7 mouse cellular contexts compared by ENCODE assay signal in the genomic region with DNA sequence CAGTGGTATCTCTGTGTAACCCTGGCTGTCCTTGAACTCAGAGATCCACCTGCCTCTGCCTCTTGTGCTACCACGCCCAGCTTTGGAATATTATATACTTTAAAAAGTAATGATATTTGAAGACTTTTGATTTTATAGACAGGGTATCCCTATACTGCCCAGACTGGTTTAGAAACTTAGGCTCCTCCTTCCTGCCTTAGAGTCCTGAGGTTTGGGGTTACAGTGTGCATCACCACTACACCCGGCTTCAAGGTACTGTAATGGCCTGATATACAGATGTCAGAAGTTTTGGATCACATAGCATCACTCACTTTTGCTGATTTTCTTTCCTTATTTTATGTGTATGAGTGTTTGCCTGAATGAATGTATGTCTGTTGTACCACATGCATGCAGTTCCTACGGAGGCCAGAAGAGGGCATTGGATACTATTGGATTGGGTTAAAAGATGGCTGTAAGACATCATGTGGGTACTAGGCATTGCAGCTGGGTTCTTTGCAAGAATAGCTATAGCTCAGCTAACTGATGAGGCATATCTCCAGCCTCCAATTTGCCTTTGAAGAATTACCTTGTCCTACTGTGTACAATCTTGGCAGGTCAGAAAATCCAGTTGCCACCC. TPM values are rescaled to one million over a fixed set of nuclear protein-coding genes. Genes with fewer than 3 reads are reported as not detected.
DNase-seq lines count a peak whose midpoint lies in the region; ATAC-seq lines count a peak whose summit lies in the region.

No protein-coding gene starts in this region.

- no peaks in the 10 kb centered on the region for H3K36me3 ChIP-seq in midbrain, embryonic 11.5 days (ENCODE audit: control insufficient read depth, insufficient read depth, low read length)
- H3K36me3 ChIP-seq in midbrain, embryonic 15.5 days (replicated peaks), result no peaks in the 10 kb centered on the region
- H3K36me3 ChIP-seq in limb, embryonic 10.5 days, result peaks cover 9% of the 10 kb centered on the region; the same call in 1 of the 2 replicates

- whole genome bisulfite sequencing in midbrain, embryonic 11.5 days, result 59% methylated on average over 3 of the region's 3 CpGs
- WGBS in midbrain, embryonic 15.5 days, result 67% methylated on average over 3 of the region's 3 CpGs
- 69% methylated on average over 3 of the region's 3 CpGs for WGBS in limb, embryonic 10.5 days

- H3K27ac ChIP-seq in midbrain, embryonic 11.5 days (ENCODE audit: low read depth, low read length), result no peak overlapping the region
- no peak overlapping the region for H3K27ac ChIP-seq in midbrain, embryonic 15.5 days
- no peak overlapping the region for H3K27ac ChIP-seq in limb, embryonic 10.5 days

- DNase-seq in midbrain, embryonic 11.5 days (ENCODE audit: low spot score, missing footprints), result peak; percentile 90
- peak; percentile 78 for DNase-seq in R1 (ENCODE audit: low read depth, low spot score)
- DNase-seq in embryo, embryonic 11.5 days (ENCODE audit: low read depth, low spot score), result peak; percentile 35
- DNase-seq in limb, embryonic 10.5 days (ENCODE audit: low spot score), result peak; percentile 71
- peak; percentile 68 for DNase-seq in retina, embryonic 14.5 days (ENCODE audit: low spot score)
- DNase-seq in cerebellum, adult 8-10 months, result no peak

- no peaks in the 10 kb centered on the region for H3K9me3 ChIP-seq in midbrain, embryonic 11.5 days (ENCODE audit: control insufficient read depth, low read length)
- no peaks in the 10 kb centered on the region for H3K9me3 ChIP-seq in midbrain, embryonic 15.5 days
- no peaks in the 10 kb centered on the region for H3K9me3 ChIP-seq in limb, embryonic 10.5 days (replicated peaks)

- H3K4me1 ChIP-seq in midbrain, embryonic 11.5 days (ENCODE audit: control insufficient read depth, insufficient read depth, low read length), result peaks cover 10% of the 10 kb centered on the region
- H3K4me1 ChIP-seq in midbrain, embryonic 15.5 days, result peaks cover 15% of the 10 kb centered on the region
- H3K4me1 ChIP-seq in limb, embryonic 10.5 days, result peaks cover 19% of the 10 kb centered on the region

- H3K27me3 ChIP-seq in midbrain, embryonic 11.5 days (ENCODE audit: control insufficient read depth, insufficient read depth, low read length), result no peaks in the 10 kb centered on the region
- H3K27me3 ChIP-seq in midbrain, embryonic 15.5 days (replicated peaks), result no peaks in the 10 kb centered on the region
- no peaks in the 10 kb centered on the region for H3K27me3 ChIP-seq in limb, embryonic 10.5 days (ENCODE audit: low read depth, poor library complexity, severe bottlenecking)

- no peak overlapping the region for H3K4me2 ChIP-seq in midbrain, embryonic 11.5 days
- no peak overlapping the region for H3K4me2 ChIP-seq in midbrain, embryonic 15.5 days

- no peak for ATAC-seq in midbrain, embryonic 11.5 days (ENCODE audit: low FRiP score)
- ATAC-seq in midbrain, embryonic 15.5 days (replicated peaks), result no peak

- no peak overlapping the region for H3K4me3 ChIP-seq in midbrain, embryonic 11.5 days (ENCODE audit: low read depth, low read length)
- H3K4me3 ChIP-seq in midbrain, embryonic 15.5 days, result no peak overlapping the region
- no peak overlapping the region for H3K4me3 ChIP-seq in limb, embryonic 10.5 days

- no peak overlapping the region for H3K9ac ChIP-seq in midbrain, embryonic 11.5 days (ENCODE audit: low read length)
- H3K9ac ChIP-seq in midbrain, embryonic 15.5 days, result no peak overlapping the region

RNA-seq across cellular contexts. Expression of gene Slc25a17, which starts 5.4 kb away (rescaled TPM):
- 110 and 118 TPM in 2 replicates for polyA plus RNA-seq in midbrain, embryonic 11.5 days (2014; fragmentation: Nextera tagmentation; extraction: Ambion mirVana)
- 132 and 138 TPM in 2 replicates for polyA plus RNA-seq in midbrain, embryonic 15.5 days (2015; fragmentation: Nextera tagmentation; extraction: Ambion mirVana)
- polyA plus RNA-seq in limb, embryonic 10.5 days (2016; fragmentation: Nextera tagmentation; extraction: Ambion mirVana), result 86.9 and 93.6 TPM in 2 replicates

RNA-seq across cellular contexts. Expression of gene St13, which starts 44.6 kb away (rescaled TPM):
- 196 and 205 TPM in 2 replicates for polyA plus RNA-seq in midbrain, embryonic 11.5 days (2014; fragmentation: Nextera tagmentation; extraction: Ambion mirVana)
- polyA plus RNA-seq in midbrain, embryonic 15.5 days (2015; fragmentation: Nextera tagmentation; extraction: Ambion mirVana), result 180 and 190 TPM in 2 replicates
- 222 and 234 TPM in 2 replicates for polyA plus RNA-seq in limb, embryonic 10.5 days (2016; fragmentation: Nextera tagmentation; extraction: Ambion mirVana)

RNA-seq across cellular contexts. Expression of gene Xpnpep3, which starts 44.7 kb away (rescaled TPM):
- polyA plus RNA-seq in midbrain, embryonic 11.5 days (2014; fragmentation: Nextera tagmentation; extraction: Ambion mirVana), result 6.0 and 7.0 TPM in 2 replicates
- polyA plus RNA-seq in midbrain, embryonic 15.5 days (2015; fragmentation: Nextera tagmentation; extraction: Ambion mirVana), result 9.5 and 11.2 TPM in 2 replicates
- polyA plus RNA-seq in limb, embryonic 10.5 days (2016; fragmentation: Nextera tagmentation; extraction: Ambion mirVana), result 13.9 and 14.1 TPM in 2 replicates

RNA-seq across cellular contexts. Expression of gene Dnajb7, which starts 52.8 kb away (rescaled TPM):
- polyA plus RNA-seq in midbrain, embryonic 11.5 days (2014; fragmentation: Nextera tagmentation; extraction: Ambion mirVana), result 0.74 and 1.0 TPM in 2 replicates
- polyA plus RNA-seq in midbrain, embryonic 15.5 days (2015; fragmentation: Nextera tagmentation; extraction: Ambion mirVana), result 1.6 and 1.9 TPM in 2 replicates
- 3.0 and 4.0 TPM in 2 replicates for polyA plus RNA-seq in limb, embryonic 10.5 days (2016; fragmentation: Nextera tagmentation; extraction: Ambion mirVana)
